Mouse (Mus musculus) liver, postnatal 0 days (tissue): ENCODE data around the gene Dpagt1. TPM values are rescaled to one million over a fixed set of nuclear protein-coding genes. Genes with fewer than 3 reads are reported as not detected.

Experiments
- ATAC-seq: fragments of 200-750 bp; cut with Nextera tagmentation; 2 replicates; pipeline ENCODE4 v1.8.0; 2017; ENCODE audit warnings: mild to moderate bottlenecking, moderate library complexity
- DNase-seq: peaks from one replicate; pipeline ENCODE4 v3.0.0-alpha.2; 2016
- H3K27ac ChIP-seq: fragments of 300-500 bp; sonication (generic); 2 replicates; pipeline ENCODE4 v1.5.1; 2014; ENCODE audit warnings: antibody characterized with exemption, moderate library complexity, mild to moderate bottlenecking, low read depth
- H3K27me3 ChIP-seq: fragments of 300-500 bp; sonication (generic); 2 replicates; pipeline ENCODE4 v1.6.1; 2014; ENCODE audit warnings: low read length, control low read depth, mixed read lengths; ENCODE audit not compliant: insufficient read depth
- H3K36me3 ChIP-seq: fragments of 300-500 bp; sonication (generic); replicated peaks from 2 replicates; pipeline ENCODE4 v1.6.1; 2014; ENCODE audit warnings: mild to moderate bottlenecking, control low read depth, low read length, moderate library complexity, mixed read lengths; ENCODE audit not compliant: insufficient read depth
- H3K4me1 ChIP-seq: fragments of 300-500 bp; sonication (generic); 2 replicates; pipeline ENCODE4 v1.6.1; 2014; ENCODE audit warnings: antibody characterized with exemption, mild to moderate bottlenecking, control low read depth; ENCODE audit not compliant: insufficient read depth
- H3K4me2 ChIP-seq: fragments of 300-500 bp; sonication (generic); 2 replicates; pipeline ENCODE4 v1.6.1; 2014; ENCODE audit warnings: low read depth, mild to moderate bottlenecking, low read length, moderate library complexity, mixed read lengths
- H3K4me3 ChIP-seq: fragments of 300-500 bp; sonication (generic); 2 replicates; pipeline ENCODE4 v1.5.1; 2014; ENCODE audit warnings: low read depth, low read length
- H3K9ac ChIP-seq: fragments of 300-500 bp; sonication (generic); replicated peaks from 2 replicates; pipeline ENCODE4 v1.6.1; 2014; ENCODE audit warnings: mild to moderate bottlenecking, moderate library complexity
- H3K9me3 ChIP-seq: fragments of 300-500 bp; sonication (generic); 2 replicates; pipeline ENCODE4 v1.6.1; 2016; ENCODE audit warnings: mild to moderate bottlenecking, control low read depth, low read length, mixed read lengths
- CTCF ChIP-seq: sonication (generic); IDR thresholded peaks from 2 replicates; pipeline ENCODE4 v1.5.1; 2016; ENCODE audit warnings: antibody characterized with exemption, low read depth
- EP300 ChIP-seq: IDR thresholded peaks from 2 replicates; pipeline ENCODE4 v1.6.1; 2016; ENCODE audit warnings: antibody characterized with exemption, low read depth, mild to moderate bottlenecking
- WGBS: fragments of 180-500 bp; shearing (Covaris S2); extraction: QIAGEN DNeasy Blood & Tissue Kit; methylation state at CpG from one replicate; pipeline ENCODE4 v1.1.7; 2014; ENCODE audit not compliant: insufficient replicate concordance; 5-methylcytosine and 5-hydroxymethylcytosine counted together
- polyA plus RNA-seq: library from polyadenylated mRNA; unstranded; fragments of >200 nt; fragmentation: Nextera tagmentation; extraction: Ambion mirVana; gene quantifications from 2 replicates; pipeline ENCODE4 v1.2.1, GENCODE M21; 2015

Gene Dpagt1
- polyA plus RNA-seq, 1 experiment from 2014 or later, result 19.0 TPM

DNA sequence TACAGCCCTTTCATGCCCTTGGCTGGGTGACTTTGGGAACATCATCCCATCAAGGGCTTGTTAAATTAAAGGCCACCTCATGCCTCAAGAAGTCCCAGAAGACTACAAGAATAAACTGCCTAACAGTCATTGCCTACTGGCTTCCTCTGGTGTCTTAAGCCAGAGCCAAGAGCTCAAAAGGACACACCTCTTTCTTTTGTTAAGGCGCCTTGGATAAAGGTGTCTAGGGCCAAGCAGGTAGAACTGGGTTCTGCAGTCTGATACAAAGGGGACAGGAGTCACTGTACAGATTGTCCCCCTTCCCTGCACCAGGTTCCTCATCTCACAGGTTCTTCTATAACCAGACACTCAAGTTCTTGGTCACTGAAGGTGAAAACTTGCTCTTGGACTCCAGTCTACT lies 16.8 kb downstream of the Dpagt1 start:
- TF ChIP-seq CTCF, result no peak
- TF ChIP-seq EP300, result no peak
- no peak for DNase-seq
- Histone ChIP-seq H3K27ac (peak overlapping the region; percentile 96), H3K9ac (peak overlapping the region; percentile 95), H3K9me3 (no peaks in the 10 kb centered on the region), H3K4me1 (peaks cover 7% of the 10 kb centered on the region), H3K27me3 (no peaks in the 10 kb centered on the region), H3K4me2 (peak overlapping the region; percentile 79), H3K4me3 (peak overlapping the region; percentile 79), H3K36me3 (peaks cover 53% of the 10 kb centered on the region)
- ATAC-seq, result no peak
- WGBS, result 59% methylated on average over 1 of the region's 1 CpGs

- 4% methylated on average over 6 of the region's 6 CpGs for WGBS
- Histone ChIP-seq H3K9ac (peak overlapping the region; percentile 95), H3K27me3 (no peaks in the 10 kb centered on the region), H3K4me1 (0 out of 2 replicates have a peak, but pooled peaks cover 4% of the 10 kb centered on the region), H3K9me3 (no peaks in the 10 kb centered on the region), H3K4me2 (peak overlapping the region; percentile 79), H3K27ac (peak overlapping the region; percentile 96), H3K4me3 (peak overlapping the region; percentile 79), H3K36me3 (peaks cover 51% of the 10 kb centered on the region)
- ATAC-seq, result peak; percentile 75
- DNase-seq, result peak; percentile 79
- TF ChIP-seq EP300, result peak; percentile 96
- TF ChIP-seq CTCF, result no peak
Observed at GRCm38 (mm10) chr9:44343290-44343689, 17.5 kb downstream of the Dpagt1 start.

- Histone ChIP-seq H3K36me3 (peaks cover 51% of the 10 kb centered on the region), H3K9ac (peak within 1 kb of the TSS; percentile 95), H3K4me3 (peak within 1 kb of the TSS; percentile 79), H3K27ac (peak within 1 kb of the TSS; percentile 96), H3K9me3 (no peaks in the 10 kb centered on the region), H3K4me2 (peak within 1 kb of the TSS; percentile 79), H3K4me1 (0 out of 2 replicates have a peak, but pooled peaks cover 4% of the 10 kb centered on the region), H3K27me3 (no peaks in the 10 kb centered on the region)
- under 1% methylated on average over 39 of the region's 39 CpGs for WGBS
- no peak for TF ChIP-seq CTCF
- no peak for TF ChIP-seq EP300
- DNase-seq (peak; percentile 95), ATAC-seq (peak; percentile 87)
Observed at GRCm38 (mm10) chr9:44343781-44344421, 18.1 kb downstream of the Dpagt1 start, which contains the start of gene Hmbs. TSS of gene Hmbs (minus strand) at chr9:44344228.

GRCm38 (mm10) chr9:44345570-44346433 lies 20.0 kb downstream of the Dpagt1 start:
- DNase-seq, result no peak
- TF ChIP-seq CTCF (no peak), EP300 (no peak)
- Histone ChIP-seq H3K4me1 (0 out of 2 replicates have a peak, but pooled peaks cover 4% of the 10 kb centered on the region), H3K36me3 (peaks cover 40% of the 10 kb centered on the region), H3K27me3 (no peaks in the 10 kb centered on the region), H3K4me2 (no peak overlapping the region), H3K4me3 (no peak overlapping the region), H3K9ac (no peak overlapping the region), H3K27ac (no peak overlapping the region), H3K9me3 (no peaks in the 10 kb centered on the region)
- 84% methylated on average over 6 of the region's 6 CpGs for WGBS
- ATAC-seq, result no peak

DNA sequence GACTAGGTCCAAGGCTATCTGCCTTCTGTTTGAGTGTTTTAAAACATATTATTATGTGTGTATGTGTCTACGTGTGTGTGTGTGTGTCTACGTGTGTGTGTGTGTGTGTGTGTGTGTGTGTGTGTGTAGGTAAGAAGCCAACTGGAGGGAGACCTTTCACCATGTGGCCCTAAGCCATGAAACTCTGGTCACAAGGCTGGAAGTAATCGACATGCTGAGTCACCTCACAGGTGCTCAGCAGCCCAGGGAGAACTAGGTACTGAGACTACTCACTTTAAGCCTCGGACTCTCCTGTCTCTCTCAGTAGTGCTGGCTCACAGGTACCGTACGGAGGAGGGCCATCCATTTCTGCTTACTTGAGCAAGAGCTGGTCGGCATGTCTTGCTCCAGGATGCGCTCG lies 21.3 kb downstream of the Dpagt1 start:
- Histone ChIP-seq H3K36me3 (peaks cover 42% of the 10 kb centered on the region), H3K9ac (no peak overlapping the region), H3K4me2 (no peak overlapping the region), H3K9me3 (no peaks in the 10 kb centered on the region), H3K4me1 (0 out of 2 replicates have a peak, but pooled peaks cover 4% of the 10 kb centered on the region), H3K27ac (no peak overlapping the region), H3K27me3 (no peaks in the 10 kb centered on the region), H3K4me3 (no peak overlapping the region)
- ATAC-seq (no peak), DNase-seq (no peak)
- WGBS, result 93% methylated on average over 9 of the region's 9 CpGs
- no peak for TF ChIP-seq EP300
- no peak for TF ChIP-seq CTCF

DNA sequence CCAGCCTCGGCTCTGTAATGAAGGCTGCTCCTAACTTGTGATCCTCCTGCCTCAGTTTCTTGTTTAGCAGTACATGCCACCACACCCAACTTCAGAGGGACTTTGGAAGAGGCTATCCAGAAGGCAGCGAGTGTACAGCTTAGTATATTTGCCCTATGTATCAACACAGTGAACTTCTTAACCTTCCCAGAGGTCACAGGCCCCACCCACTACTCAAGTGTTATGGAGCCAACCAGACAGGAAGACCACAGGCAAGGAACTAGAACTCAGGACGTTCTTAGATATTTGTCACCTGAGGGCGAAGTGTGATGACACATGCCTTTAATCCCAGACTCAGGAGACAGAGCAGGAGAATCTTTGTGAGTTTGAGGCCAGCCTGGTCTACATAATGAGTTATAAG lies 21.8 kb downstream of the Dpagt1 start:
- Histone ChIP-seq H3K27me3 (no peaks in the 10 kb centered on the region), H3K4me3 (no peak overlapping the region), H3K36me3 (peaks cover 46% of the 10 kb centered on the region), H3K9me3 (no peaks in the 10 kb centered on the region), H3K9ac (no peak overlapping the region), H3K4me2 (no peak overlapping the region), H3K27ac (no peak overlapping the region), H3K4me1 (0 out of 2 replicates have a peak, but pooled peaks cover 4% of the 10 kb centered on the region)
- TF ChIP-seq CTCF (no peak), EP300 (no peak)
- 77% methylated on average over 4 of the region's 4 CpGs for WGBS
- no peak for DNase-seq
- ATAC-seq, result no peak
